Mouse (Mus musculus): ENCODE data around the gene Fam161b. TPM values are rescaled to one million over a fixed set of nuclear protein-coding genes. Genes with fewer than 3 reads are reported as not detected.

Fam161b gene
- polyA plus RNA-seq, 1 experiment = 2.5 TPM

GRCm38 (mm10) chr12:84297851-84298250 lies 63.8 kb downstream of the Fam161b start:
- no peaks in the 10 kb centered on the region for H3K4me1 ChIP-seq (ENCODE audit: control insufficient read depth, insufficient read depth, low read length)
- DNase-seq = no peak
- 92% methylated on average over 6 of the region's 6 CpGs for WGBS
- no peak overlapping the region for H3K4me3 ChIP-seq (replicated peaks; ENCODE audit: extremely low read depth, low read depth, low read length)
- no peak for TF ChIP-seq POLR2A (IDR thresholded peaks at IDR 0.05; ENCODE audit: borderline replicate concordance, extremely low read depth, low read depth, low read length)
- no peak for TF ChIP-seq CTCF (IDR thresholded peaks at IDR 0.05; ENCODE audit: insufficient read depth, low read length)

Other genes starting within 250 kb of the Fam161b start
- 4.6 and 9.2 TPM in 2 replicates for gene Dnal1, start 247.5 kb downstream of the Fam161b start, polyA plus RNA-seq (2012; rRNA removed)
- 0.84 and 1.3 TPM in 2 replicates for gene Pnma1, start 213.3 kb downstream of the Fam161b start, polyA plus RNA-seq (2012; rRNA removed)
- 26.5 and 29.5 TPM in 2 replicates for gene Elmsan1, start 143.0 kb downstream of the Fam161b start, polyA plus RNA-seq (2012; rRNA removed)
- 7.3 and 14.5 TPM in 2 replicates for gene Ptgr2, start 76.6 kb downstream of the Fam161b start, polyA plus RNA-seq (2012; rRNA removed)
- gene Zfp410, start 45.0 kb downstream of the Fam161b start, polyA plus RNA-seq (2012; rRNA removed) = 16.0 and 20.5 TPM in 2 replicates
- 23.7 and 31.8 TPM in 2 replicates for gene Coq6, start 176 bp downstream of the Fam161b start, polyA plus RNA-seq (2012; rRNA removed)
- gene Entpd5, start 47.2 kb upstream of the Fam161b start, polyA plus RNA-seq (2012; rRNA removed) = 5.5 and 11.5 TPM in 2 replicates
- gene Bbof1, start 47.2 kb upstream of the Fam161b start, polyA plus RNA-seq (2012; rRNA removed) = 0.54 and 0.73 TPM in 2 replicates
- 3.8 and 5.4 TPM in 2 replicates for gene Rnf113a2, start 55.4 kb upstream of the Fam161b start, polyA plus RNA-seq (2012; rRNA removed)
- gene Aldh6a1, start 89.2 kb upstream of the Fam161b start, polyA plus RNA-seq (2012; rRNA removed) = 18.4 and 27.3 TPM in 2 replicates
- 11.4 and 14.1 TPM in 2 replicates for gene Lin52, start 89.6 kb upstream of the Fam161b start, polyA plus RNA-seq (2012; rRNA removed)
- not detected in 2 replicates for gene Vsx2, start 207.9 kb upstream of the Fam161b start, polyA plus RNA-seq (2012; rRNA removed)